Mouse (Mus musculus): Measurements from ENCODE around the gene Nek11.

DNA sequence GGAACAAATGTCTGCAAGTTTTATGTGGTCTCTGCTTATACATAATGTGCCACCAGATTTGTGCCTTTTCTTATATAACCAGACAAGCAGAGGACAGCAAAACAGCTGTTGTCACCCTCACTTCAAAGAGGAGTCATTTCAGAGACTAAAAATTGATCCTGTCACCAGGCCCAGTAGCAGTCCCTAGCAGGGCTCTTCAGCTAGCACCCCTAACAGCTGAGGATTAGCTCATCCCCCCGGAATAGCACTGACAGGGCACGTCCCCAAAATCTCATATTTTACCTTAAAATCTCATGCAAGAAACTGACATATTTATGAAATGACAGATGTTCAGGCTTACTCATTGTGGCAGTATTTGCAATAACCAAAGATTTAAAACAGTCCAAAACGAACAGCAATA, 17.7 kb downstream of the Nek11 start:
- no peak for TF ChIP-seq CTCF (IDR thresholded peaks at IDR 0.05; ENCODE audit: low read depth)
- no peak for TF ChIP-seq EP300 (IDR thresholded peaks at IDR 0.05; ENCODE audit: low read depth)
